Mouse (Mus musculus) embryonic facial prominence, embryonic 11.5 days (tissue): ENCODE results near the gene Aspdh. TPM values are rescaled to one million over a fixed set of nuclear protein-coding genes. Genes with fewer than 3 reads are reported as not detected.

Experiments
- ATAC-seq: fragments of 200-750 bp; cut with Nextera tagmentation; replicated peaks from 2 replicates; pipeline ENCODE4 v1.8.0; 2017; ENCODE audit warnings: low read depth; ENCODE audit not compliant: insufficient number of reproducible peaks, low FRiP score, low TSS enrichment
- DNase-seq: peaks from one replicate; pipeline ENCODE4 v3.0.0-alpha.2; 2015; ENCODE audit warnings: low spot score
- H3K27ac ChIP-seq: fragments of 300-500 bp; sonication (generic); replicated peaks from 2 replicates; pipeline ENCODE4 v1.5.1; 2014; ENCODE audit warnings: mild to moderate bottlenecking, low read depth, low read length, control low read depth
- H3K27me3 ChIP-seq: fragments of 300-500 bp; sonication (generic); 2 replicates; pipeline ENCODE4 v1.6.1; 2014; ENCODE audit warnings: mild to moderate bottlenecking, low read length, moderate library complexity, mixed read lengths; ENCODE audit not compliant: control insufficient read depth, insufficient read depth
- H3K36me3 ChIP-seq: fragments of 300-500 bp; sonication (generic); replicated peaks from 2 replicates; pipeline ENCODE4 v1.6.1; 2014; ENCODE audit warnings: low read depth, mild to moderate bottlenecking, low read length, moderate library complexity, mixed read lengths; ENCODE audit not compliant: control insufficient read depth, insufficient read depth
- H3K4me1 ChIP-seq: fragments of 300-500 bp; sonication (generic); 2 replicates; pipeline ENCODE4 v1.6.1; 2014; ENCODE audit warnings: low read length, mixed read lengths; ENCODE audit not compliant: control insufficient read depth, insufficient read depth
- H3K4me2 ChIP-seq: fragments of 300-500 bp; sonication (generic); 2 replicates; pipeline ENCODE4 v1.6.1; 2014; ENCODE audit warnings: low read depth, mild to moderate bottlenecking, control low read depth, low read length, moderate library complexity
- H3K4me3 ChIP-seq: fragments of 300-500 bp; sonication (generic); 2 replicates; pipeline ENCODE4 v1.5.1; 2014; ENCODE audit warnings: low read depth, low read length, control low read depth
- H3K9ac ChIP-seq: fragments of 300-500 bp; sonication (generic); replicated peaks from 2 replicates; pipeline ENCODE4 v1.6.1; 2014; ENCODE audit warnings: mild to moderate bottlenecking, control low read depth, low read length
- H3K9me3 ChIP-seq: fragments of 300-500 bp; sonication (generic); replicated peaks from 2 replicates; pipeline ENCODE4 v1.6.1; 2016; ENCODE audit warnings: mild to moderate bottlenecking, low read length, inconsistent platforms, mixed read lengths; ENCODE audit not compliant: control insufficient read depth
- WGBS: fragments of 180-500 bp; shearing (Covaris S2); extraction: QIAGEN DNeasy Blood & Tissue Kit; methylation state at CpG from one replicate; pipeline ENCODE4 v1.1.7; 2014; 5-methylcytosine and 5-hydroxymethylcytosine counted together
- polyA plus RNA-seq: library from polyadenylated mRNA; unstranded; fragments of >200 nt; fragmentation: Nextera tagmentation; extraction: Ambion mirVana; gene quantifications from 2 replicates; pipeline ENCODE4 v1.2.1, GENCODE M21; 2014

Aspdh gene
- polyA plus RNA-seq, 1 experiment from 2014 or later = not detected

DNA sequence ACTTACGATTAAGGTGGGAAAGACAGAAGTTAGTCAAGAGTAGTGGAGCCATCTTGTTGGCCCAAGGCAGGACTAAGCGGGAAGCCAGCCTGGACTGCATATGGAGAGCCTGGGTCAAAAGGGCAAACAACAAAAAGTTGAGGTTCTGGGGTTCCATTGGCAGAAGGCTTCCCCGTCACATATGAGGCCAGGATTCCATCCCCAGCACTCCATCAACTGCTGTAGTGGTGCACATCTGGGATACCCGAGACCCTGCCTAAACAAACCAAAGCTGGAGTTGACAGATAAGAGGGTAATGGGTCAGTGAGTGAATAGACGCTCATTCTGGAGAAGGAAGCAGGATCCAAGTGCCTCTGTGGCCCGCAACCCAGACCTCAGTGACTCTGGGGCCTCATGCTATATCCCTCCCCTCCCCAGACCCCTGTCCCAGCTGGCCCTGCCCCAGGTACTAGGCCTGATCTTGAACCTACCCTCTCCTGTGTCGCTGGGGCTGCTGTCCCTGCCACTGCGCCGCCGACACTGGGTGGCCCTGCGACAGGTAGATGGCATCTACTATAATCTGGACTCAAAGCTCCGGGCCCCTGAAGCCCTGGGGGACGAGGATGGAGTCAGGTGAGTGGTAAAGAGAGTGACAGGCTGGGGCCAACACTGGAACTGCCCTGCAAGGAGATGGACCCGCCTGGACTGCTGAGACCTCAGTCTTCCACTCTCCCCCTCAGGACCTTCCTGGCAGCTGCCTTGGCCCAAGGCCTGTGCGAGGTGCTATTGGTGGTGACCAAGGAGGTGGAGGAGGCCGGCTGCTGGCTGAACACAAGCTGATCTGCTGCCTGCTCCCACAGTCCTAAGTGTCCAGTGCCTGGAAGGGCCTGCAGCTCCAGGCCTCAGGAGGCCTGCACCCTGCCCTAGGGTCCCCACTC, 5.8 kb downstream of the Aspdh start:
- no peak overlapping the region for H3K4me2 ChIP-seq
- H3K27me3 ChIP-seq = peaks cover 4% of the 10 kb centered on the region; the same call in 1 of the 2 replicates
- H3K36me3 ChIP-seq = no peaks in the 10 kb centered on the region
- H3K9ac ChIP-seq = no peak overlapping the region
- no peak overlapping the region for H3K27ac ChIP-seq
- no peaks in the 10 kb centered on the region for H3K9me3 ChIP-seq
- H3K4me3 ChIP-seq = no peak overlapping the region
- ATAC-seq = no peak
- 84% methylated on average over 16 of the region's 16 CpGs for WGBS
- no peak for DNase-seq
- peaks cover 3% of the 10 kb centered on the region; the same call in 1 of the 2 replicates for H3K4me1 ChIP-seq

DNA sequence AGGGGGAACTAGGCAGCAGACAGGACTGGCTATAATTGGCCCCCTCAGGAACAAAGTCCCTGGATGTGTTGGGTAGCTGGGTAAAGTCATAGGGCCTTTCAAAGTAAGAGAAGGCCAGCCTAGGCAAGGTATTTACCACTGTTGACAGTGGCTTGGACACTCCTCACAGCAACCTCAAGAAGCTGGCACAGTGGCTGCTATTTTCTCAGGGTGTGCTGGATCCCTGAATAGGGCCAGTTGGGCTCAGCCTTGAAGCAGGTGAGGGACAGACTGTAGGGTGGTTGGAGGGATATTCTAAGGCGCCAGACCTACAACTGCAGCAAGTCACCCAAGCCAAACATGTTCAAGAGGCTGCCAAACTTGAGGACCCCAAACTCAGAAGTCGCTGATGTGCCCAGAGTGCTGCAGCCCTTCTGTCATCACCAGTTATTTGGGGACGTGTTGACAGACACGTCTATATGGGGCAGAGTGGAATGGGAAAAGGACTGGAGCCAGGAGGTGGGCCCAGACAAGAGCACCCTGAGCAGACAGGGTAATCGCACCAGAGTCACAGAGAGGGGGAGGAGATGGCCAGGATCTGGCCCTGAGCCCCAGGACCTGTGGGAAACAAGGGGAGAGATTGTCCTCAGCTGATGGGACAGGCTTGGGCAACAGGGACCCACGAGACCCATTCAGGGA, 6.8 kb downstream of the Aspdh start:
- DNase-seq (no peak), ATAC-seq (no peak)
- no peak overlapping the region for H3K4me3 ChIP-seq
- no peak overlapping the region for H3K27ac ChIP-seq
- no peak overlapping the region for H3K4me2 ChIP-seq
- 43% methylated on average over 6 of the region's 6 CpGs for WGBS
- H3K9ac ChIP-seq = no peak overlapping the region
- no peaks in the 10 kb centered on the region for H3K36me3 ChIP-seq
- no peaks in the 10 kb centered on the region for H3K9me3 ChIP-seq
- H3K27me3 ChIP-seq = peaks cover 4% of the 10 kb centered on the region; the same call in 1 of the 2 replicates
- H3K4me1 ChIP-seq = peaks cover 3% of the 10 kb centered on the region; the same call in 1 of the 2 replicates

DNA sequence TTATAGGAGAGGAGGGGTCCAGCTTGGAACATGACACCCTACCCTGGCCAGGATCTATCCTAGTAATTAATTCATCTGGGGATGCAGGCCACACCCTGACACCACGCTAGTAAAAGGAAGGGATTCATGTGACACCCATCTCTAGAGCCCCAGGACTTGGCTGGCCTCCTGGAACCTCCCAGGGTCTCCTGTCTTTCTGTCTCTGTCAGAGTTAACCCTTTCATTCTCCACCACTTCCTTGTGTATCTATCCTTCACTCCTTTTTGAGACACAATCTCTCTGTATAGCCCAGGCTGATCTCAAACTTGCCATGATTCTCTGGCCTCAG, 7.3 kb downstream of the Aspdh start:
- ATAC-seq (no peak), DNase-seq (no peak)
- Histone ChIP-seq H3K4me2 (no peak overlapping the region), H3K4me1 (0 out of 2 replicates have a peak, but pooled peaks cover 3% of the 10 kb centered on the region), H3K9me3 (no peaks in the 10 kb centered on the region), H3K36me3 (no peaks in the 10 kb centered on the region), H3K4me3 (no peak overlapping the region), H3K27ac (no peak overlapping the region), H3K27me3 (peaks cover 4% of the 10 kb centered on the region; the same call in 1 of the 2 replicates), H3K9ac (no peak overlapping the region)
- 20% methylated on average over 1 of the region's 1 CpGs for WGBS

DNA sequence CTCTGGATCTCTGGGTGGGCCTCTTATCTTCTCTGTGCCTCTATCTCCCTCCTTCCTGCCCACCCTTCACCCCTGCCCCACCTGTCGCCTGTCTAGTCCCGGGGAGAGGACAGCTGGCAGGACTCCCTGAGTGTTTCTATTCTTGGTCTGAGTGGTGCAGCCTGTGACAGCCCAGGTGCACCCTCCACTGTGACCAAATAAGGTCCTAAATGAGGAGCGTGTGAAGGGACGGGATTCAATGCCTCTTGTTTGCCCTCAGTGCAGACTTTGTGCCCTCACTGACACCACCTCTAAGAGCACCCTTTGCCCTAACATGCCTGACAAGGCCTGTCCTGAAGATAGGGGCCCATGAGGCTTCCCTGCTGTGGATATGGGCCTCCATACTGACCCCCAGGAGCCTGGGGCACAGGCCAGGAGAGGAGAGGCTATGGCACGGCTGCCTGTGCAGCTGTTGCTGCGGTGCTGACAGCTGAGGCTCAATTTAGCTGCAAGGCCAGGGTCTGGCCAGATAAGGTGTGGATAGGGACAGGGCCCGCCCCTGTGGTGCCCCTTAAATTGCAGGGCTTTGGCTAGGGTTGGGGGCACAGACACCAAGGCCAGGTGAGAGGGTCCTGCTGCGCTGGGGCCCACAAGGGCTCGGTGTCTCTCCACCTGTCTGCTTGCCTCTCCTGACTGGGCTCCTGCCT, 7.9 kb downstream of the Aspdh start:
- Histone ChIP-seq H3K4me3 (no peak overlapping the region), H3K27ac (no peak overlapping the region), H3K27me3 (peaks cover 6% of the 10 kb centered on the region; the same call in 1 of the 2 replicates), H3K9me3 (no peaks in the 10 kb centered on the region), H3K4me1 (0 out of 2 replicates have a peak, but pooled peaks cover 3% of the 10 kb centered on the region), H3K36me3 (no peaks in the 10 kb centered on the region), H3K4me2 (no peak overlapping the region), H3K9ac (peak overlapping the region; percentile 18; the same call in 1 of the 2 replicates)
- DNase-seq = no peak
- no peak for ATAC-seq
- WGBS = 46% methylated on average over 9 of the region's 9 CpGs

DNA sequence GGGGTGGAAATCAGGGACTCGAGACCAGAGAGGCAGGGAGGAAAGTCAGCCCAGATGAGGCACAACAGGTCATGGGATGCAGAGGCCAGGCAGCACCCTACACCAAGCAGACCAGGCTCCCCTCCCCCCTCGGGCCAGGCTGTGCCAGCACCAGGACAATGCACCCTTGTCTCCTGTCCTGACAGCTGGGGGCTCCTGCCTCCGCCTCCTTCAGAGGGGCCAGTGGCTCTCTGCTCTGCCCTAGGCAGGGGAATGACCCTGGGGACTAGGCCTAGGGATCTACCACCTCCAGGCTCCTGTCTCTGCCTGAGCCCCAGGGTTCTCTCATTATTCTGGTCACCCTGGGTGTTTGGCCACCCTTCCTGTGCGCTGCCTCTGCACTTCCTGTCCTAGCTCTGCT, 9.2 kb downstream of the Aspdh start:
- no peak overlapping the region for H3K4me3 ChIP-seq
- H3K9ac ChIP-seq = no peak overlapping the region
- H3K9me3 ChIP-seq = no peaks in the 10 kb centered on the region
- no peak overlapping the region for H3K27ac ChIP-seq
- H3K4me1 ChIP-seq = no peaks in the 10 kb centered on the region
- WGBS = 5% methylated on average over 4 of the region's 4 CpGs
- DNase-seq (peak; percentile 19), ATAC-seq (0 out of 2 replicates have a peak, but pooled peaks have one; percentile 42)
- H3K4me2 ChIP-seq = no peak overlapping the region
- H3K27me3 ChIP-seq = peaks cover 6% of the 10 kb centered on the region; the same call in 1 of the 2 replicates
- no peaks in the 10 kb centered on the region for H3K36me3 ChIP-seq

DNA sequence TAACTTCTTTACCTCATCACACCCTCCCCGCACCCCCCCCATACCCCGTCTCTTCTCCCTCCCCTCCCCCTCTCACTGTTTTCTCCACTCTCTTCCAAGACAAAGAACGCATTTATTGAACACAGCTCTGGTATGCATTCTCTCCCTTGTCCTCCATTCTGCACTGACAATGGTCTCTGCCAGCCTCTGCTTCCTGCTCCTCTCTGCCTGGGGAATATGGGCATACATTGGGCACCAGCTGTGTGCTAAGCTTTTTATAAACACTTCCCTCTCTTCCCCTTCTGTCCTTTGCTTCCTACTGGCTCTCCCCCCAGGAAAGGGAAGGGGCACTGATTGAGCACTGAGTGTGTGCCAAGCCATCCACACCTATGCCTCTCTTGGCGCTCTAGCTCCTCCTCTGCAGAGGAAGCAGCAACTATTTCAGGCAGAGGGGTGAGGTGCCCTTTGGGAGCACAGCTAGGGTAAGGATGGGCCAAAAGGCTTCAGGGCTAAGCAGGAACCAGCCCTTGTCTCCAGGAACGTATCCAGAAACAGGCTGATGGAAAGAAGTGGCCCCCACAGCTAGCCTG, 9.9 kb downstream of the Aspdh start:
- no peak overlapping the region for H3K4me3 ChIP-seq
- H3K9ac ChIP-seq = no peak overlapping the region
- DNase-seq = no peak
- 29% methylated on average over 5 of the region's 5 CpGs for WGBS
- no peak overlapping the region for H3K4me2 ChIP-seq
- peaks cover 6% of the 10 kb centered on the region; the same call in 1 of the 2 replicates for H3K27me3 ChIP-seq
- H3K4me1 ChIP-seq = no peaks in the 10 kb centered on the region
- H3K27ac ChIP-seq = no peak overlapping the region
- H3K9me3 ChIP-seq = no peaks in the 10 kb centered on the region
- no peaks in the 10 kb centered on the region for H3K36me3 ChIP-seq
- ATAC-seq = no peak

DNA sequence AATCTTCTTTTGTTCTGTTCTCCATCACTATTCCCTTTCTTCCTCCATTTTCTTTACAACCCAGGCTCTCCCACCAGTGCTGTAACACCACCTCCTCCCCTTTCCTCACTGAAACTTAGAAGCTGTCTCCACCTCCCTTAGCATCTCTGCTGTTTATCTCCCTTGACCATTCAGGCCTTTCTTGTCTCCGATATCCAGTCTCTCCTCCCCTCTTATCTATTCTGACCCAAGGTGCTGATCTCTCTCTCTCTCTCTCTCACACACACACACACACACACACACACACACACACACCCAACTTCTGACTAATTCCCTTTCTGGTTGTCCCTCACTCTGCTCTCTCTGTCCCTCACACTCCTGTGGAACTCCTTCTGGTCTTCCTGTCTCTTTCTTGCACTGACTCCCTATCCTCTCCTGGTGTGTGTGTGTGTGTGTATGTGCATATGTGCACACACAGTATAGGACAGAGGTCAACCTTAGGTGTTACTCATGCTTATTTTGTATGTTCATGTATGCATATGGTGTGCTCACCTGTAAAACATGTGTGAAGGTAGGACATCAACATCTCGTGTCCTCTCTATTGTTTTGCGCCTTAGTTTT, 17.7 kb downstream of the Aspdh start:
- no peak overlapping the region for H3K4me3 ChIP-seq
- WGBS = 77% methylated on average over 3 of the region's 3 CpGs
- H3K36me3 ChIP-seq = no peaks in the 10 kb centered on the region
- no peaks in the 10 kb centered on the region for H3K4me1 ChIP-seq
- H3K4me2 ChIP-seq = no peak overlapping the region
- no peak overlapping the region for H3K27ac ChIP-seq
- H3K27me3 ChIP-seq = no peaks in the 10 kb centered on the region
- H3K9ac ChIP-seq = no peak overlapping the region
- no peaks in the 10 kb centered on the region for H3K9me3 ChIP-seq
- DNase-seq (no peak), ATAC-seq (no peak)
